Mouse (Mus musculus): ENCODE measurements at regions not wholly inside any gene's neighbourhood (a gene's known extent, or its start where the extent isn't known, plus 50 kb on each side); places are given as distances from the start of the nearest gene placed in this dataset.

DNA sequence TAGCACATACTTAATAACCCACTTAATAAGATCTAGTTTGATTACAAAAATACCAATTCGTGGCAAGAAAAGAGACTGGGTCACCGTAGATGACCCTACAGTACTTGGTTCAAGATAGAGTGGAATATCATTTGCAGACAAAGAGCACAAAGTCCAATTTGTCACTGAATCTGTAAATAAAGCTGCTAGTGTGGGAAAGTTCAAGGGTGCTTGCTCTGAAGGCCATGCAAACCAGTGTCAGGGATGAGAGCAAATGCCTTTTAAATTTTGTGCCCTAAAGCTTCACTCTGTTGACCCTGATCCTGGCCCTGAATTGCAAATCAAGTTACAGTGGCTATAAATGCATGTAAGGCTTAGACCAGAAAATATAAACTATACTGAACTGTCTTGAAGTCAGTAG lies 113.1 kb downstream of the Cd55b start:
- no peak for DNase-seq

DNA sequence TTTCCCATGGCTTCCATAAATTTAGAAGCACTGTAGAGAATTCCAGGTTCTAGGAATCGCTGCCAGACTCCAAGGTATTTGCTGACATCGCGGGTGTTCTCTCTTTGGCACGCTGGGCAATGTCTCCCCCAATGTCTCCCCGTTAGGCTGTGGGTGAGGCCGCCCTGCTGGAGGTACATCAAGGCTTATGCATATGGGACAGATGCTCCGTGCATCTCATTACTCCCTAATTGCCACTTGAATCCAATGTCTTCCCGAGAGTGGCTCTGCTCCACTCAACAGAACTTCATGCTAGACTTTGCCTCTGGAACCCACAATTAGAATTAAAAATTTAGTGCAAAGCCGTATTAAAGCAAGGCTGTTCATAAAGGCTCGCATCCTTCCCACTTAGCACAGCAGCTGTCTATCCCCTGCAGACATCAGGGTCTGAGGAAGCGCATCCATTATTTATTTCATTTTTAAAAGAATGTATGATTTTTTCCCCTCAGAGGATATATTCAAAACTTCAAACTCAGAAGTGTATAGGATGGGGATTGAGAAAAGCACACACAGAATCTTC lies 120.9 kb downstream of the Cd55b start:
- DNase-seq: no peak

DNA sequence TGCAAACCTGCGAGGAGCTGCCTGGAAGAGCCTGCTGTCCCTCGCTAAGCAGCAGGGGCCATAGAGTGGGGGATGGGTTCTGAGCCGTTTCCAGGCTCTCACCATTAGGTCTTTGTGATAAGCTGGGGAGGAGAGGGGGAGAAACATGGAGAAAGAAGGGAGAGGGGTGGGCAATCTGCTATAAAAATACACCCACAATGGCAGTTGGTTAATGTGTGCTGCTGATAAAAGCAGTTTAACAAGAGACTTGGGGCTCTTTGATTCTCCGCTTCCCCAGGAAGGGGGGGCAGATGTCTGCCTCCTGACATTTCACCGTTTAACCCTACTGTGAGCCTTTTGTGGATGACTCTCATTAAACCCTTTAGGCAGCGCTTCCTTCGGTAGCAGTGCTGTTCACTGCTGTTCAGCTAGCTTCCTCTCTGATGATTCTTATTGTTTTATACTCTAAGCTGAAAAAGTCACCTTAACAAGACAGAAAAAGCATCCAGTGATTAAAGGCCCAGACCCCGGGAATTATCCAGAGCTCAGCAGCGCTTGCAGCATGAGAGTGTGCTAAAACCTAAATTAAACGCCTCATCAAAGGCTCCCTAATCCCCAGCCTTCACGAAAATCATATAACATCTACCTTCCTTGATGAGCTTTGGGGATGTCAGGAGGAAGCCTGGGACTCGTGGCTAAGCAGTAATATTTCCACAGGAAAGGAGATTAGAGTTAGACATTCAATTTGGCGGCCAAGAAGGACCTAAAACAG lies 122.6 kb downstream of the Cd55b start:
- peak; percentile 36 for DNase-seq

DNA sequence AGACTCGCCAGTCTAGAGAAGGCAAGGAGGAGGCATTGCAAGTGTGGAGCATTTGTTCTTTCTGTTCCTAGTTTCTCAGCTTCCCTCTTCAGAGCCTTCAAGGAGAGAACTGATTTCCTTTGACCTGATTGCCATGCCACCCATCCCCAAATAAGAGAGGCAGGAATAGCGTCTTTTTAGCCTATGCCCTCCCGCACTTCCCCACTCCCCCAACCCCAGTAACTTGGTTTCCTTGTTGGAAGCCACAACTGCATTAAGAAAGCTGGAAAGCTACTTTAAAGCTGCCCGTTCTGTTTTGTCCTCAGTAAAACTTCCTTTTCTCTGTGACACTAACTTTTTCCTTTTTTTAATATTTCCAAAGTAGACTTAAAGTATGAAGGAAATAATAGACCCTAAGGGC lies 123.2 kb downstream of the Cd55b start:
- no peak for DNase-seq

DNA sequence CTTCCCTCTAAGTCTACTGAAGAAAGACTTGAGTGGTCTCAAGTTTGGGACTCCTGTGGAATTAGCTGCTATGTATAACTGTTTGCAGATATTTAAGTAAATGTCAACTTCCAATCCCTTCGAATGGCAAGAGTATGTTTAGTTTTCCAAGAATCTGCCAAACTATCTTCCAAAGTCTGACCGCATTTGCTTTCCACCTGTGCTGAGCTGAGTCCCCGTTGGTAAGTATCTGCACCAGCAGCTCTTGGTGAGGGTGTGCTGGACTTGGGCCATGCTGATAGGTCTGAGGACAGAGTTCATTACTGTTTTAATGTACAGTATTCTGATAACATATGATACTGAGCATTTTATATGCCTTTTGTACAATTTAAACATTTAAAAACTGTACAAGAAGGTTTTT lies 123.7 kb downstream of the Cd55b start:
- DNase-seq: no peak

DNA sequence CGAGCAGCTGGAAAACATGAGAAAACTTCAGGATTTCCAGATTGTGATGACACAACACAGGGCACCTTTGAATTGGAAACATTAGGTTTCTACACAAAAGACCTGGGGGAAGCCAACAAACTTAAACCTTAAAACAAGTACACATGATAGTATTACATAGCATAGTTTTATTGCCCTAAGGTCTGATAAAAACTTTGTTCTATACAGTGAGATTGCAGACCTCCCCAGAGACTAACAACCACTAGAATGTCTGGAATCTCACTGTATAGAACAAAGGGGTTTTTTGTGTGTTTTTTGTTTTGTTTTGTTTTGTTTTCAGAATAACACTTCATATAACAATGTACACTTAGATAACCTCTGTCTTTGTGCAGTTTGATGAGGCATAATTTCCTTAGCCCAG lies 124.2 kb downstream of the Cd55b start:
- DNase-seq: no peak

DNA sequence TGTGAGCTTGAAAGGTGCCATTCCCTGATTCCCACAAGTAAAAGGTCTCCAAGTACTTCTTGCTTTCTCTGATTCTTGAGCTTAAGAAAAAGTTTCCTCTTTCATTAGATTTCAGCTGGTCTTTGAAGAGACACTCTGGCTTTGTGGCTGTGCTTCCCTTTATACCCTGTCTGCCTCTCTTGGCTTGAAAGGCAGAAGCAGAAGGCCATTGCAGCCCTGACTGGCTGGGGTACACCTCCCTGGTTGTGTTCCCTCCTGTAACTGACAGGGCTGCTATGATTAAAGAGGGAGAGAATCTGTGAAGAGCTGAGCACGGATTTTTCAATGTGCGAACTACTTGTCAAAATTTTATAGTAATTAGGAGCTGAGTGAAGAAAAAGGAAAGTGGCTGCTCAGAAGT lies 125.3 kb downstream of the Cd55b start:
- no peak for DNase-seq

DNA sequence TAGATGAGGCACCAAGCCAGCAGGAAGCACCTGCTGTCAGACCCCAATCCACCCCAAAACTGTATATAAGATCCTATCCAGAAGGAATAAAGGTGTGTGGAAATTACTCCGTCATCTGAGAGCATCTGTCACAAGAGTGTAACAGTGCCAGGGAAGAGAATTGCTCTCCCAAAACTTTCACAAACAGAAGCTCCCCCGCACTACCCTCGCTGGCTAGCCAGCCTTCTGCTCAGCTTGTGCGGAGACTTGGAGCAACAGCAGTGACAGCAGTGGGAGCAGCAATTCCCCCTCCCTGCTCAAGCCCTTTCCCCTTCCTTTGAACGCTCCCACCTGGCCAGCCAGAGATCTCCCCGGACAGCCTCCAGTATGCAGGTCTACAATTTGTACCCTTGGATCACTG lies 136.9 kb downstream of the Cd55b start:
- no peak for DNase-seq

DNA sequence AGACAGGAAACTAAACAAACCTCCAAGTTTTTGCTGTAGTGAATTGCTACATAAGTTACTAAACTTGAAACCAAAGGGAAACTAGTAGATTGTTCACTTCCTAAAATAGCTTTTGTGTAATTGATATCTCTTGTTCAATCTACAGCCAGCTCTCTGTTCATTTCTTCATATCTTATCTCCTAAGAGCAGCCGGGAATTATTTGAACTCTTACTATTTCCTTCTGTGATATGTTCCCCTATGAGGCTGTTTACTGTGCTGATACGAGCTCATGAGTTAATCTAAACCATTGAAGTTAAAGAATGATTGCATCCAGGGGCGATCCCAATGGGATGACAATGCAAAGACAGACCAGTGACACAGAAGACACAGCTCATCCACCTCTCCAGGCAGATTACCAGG lies 140.7 kb downstream of the Cd55b start:
- no peak for DNase-seq

DNA sequence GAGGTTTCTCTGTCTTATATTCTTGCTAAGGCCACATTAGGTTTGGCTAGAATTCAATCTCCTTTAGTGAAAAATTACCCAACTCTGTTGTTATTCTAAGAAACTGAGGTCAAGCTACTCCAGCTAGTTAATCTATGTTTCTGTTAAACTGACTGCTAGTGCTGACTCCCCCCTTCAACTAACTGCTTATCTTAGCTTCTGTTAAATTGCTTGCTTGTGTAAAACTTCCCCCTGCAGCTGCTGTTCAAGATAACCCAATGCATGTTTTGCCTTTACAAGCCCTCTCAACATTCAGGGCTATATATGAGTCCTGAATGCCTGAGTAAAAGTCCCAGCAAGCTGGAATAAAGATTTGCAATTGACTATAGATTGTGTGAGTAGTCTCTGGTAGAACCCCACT lies 143.6 kb downstream of the Cd55b start:
- no peak for DNase-seq

DNA sequence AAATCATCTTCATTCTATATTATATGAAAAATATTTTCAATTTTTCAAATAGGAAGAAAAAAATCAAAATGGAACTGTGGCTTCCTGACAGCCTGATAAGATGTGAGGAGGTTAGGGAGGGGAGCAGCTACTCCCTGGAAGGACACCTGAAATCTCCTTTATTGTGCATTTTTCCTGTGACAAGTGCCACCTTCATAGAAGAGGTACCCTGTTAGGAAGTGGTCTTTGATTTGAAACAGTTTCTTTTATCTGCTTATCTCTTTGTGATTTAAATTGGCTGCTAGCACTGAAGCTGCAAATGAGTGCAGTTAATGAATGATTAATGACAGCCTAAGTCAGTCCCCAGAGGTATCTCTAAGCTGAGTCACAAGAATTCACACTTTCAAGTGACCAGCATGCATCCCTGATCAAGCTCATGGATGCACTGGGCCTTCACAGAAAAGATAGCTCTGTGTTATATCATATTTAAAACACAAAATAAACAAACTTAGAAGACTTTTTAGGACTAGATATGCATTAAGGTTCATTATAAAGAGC lies 144.7 kb downstream of the Cd55b start:
- no peak for DNase-seq

DNA sequence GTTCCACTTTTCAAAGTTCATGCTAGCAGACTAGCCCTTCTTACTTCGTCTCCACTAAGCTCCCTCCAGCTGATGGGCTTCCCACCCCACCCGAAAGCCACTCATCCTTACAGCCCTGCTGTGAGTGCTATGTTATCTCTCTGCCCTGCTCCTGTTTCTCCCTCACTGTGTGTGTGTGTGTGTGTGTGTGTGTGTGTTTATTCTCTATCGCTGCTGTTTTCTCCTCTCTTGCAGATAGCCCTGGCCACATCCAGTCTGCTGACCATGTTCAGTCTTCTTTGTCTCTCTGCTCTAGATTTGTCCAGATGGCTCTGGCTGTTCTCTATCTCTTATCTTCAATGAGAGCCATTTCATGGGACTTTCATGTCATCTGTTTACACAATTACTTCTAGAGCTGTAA lies 145.9 kb downstream of the Cd55b start:
- DNase-seq: no peak

DNA sequence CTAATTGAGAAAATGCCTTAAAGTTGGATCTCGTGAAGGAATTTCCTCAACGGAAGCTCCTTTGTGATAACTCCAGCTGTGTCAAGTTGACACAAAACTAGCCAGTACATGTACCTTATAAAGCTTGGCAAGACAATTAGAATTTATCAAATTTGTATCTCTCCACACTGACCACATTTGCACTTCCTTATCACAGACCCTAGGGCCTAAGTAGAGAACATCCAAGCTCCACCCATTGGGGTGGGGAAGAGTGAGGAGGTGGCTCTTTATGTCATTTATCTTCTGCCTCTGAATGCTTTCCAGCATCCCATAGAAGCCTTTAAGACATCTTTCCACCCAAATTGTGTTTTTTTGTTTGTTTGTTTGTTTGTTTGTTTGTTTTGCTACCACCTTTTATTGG lies 146.8 kb downstream of the Cd55b start:
- no peak for DNase-seq

DNA sequence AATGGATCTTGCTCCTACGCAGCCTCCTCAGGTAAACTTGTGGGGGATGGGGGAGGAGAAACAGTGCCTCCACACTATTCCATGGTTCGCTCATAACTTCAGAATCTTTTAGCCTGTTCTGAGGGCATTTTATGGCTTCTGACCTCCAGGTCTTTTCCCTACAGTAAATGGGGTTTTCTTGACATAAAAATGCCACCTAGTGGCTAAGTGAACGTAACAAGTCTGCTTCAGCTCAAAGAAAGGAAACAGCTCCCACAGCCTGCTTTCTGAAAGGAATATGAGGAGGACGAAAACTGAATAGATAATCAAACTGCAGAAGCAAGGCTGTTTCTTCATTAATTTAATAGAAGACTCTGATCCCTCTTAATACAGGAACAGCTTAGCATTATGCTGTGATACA lies 148.3 kb downstream of the Cd55b start:
- DNase-seq: no peak

DNA sequence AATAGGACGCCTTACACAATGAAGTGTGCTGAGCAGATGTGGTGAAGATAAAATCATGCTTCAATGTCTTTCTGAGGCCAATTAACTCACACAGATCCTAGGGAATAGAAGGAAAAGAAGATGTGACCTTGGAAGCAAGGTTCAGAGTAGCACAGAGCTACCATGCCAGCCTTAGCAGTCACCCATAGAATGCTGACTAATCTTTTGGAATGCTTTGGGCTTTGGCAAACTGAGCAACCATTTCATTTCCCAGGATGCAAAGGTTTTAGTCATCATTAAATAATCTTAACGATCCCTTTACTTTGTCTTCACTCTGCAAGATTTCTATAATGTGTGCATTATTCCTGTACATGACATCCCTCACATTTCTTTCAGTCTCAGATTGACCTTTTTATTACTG lies 152.4 kb downstream of the Cd55b start:
- DNase-seq: no peak

Measured in heart, postnatal 4 days (tissue).